Mouse (Mus musculus): ENCODE measurements around the gene Zbtb44. TPM values are rescaled to one million over a fixed set of nuclear protein-coding genes. Genes with fewer than 3 reads are reported as not detected.
A peak's percentile ranks its signal among the peaks of the same experiment; 100 is the strongest.

Gene Zbtb44
- polyA plus RNA-seq (2015; fragmentation: Nextera tagmentation; extraction: Ambion mirVana) = 7.1 and 7.6 TPM in 2 replicates

- Histone ChIP-seq H3K36me3 (ENCODE audit: control insufficient read depth, insufficient read depth, low read length) (no peaks in the 10 kb centered on the region), H3K27ac (ENCODE audit: low read length) (peak within 1 kb of the TSS; percentile 98), H3K4me2 (ENCODE audit: low read depth, low read length) (peak within 1 kb of the TSS; percentile 96), H3K9me3 (ENCODE audit: control insufficient read depth, low read length) (no peaks in the 10 kb centered on the region), H3K4me1 (replicated peaks; ENCODE audit: control insufficient read depth, insufficient read depth, low read length) (peaks cover 12% of the 10 kb centered on the region), H3K27me3 (ENCODE audit: control insufficient read depth, insufficient read depth, low read depth, low read length) (no peaks in the 10 kb centered on the region), H3K4me3 (ENCODE audit: low read length) (peak within 1 kb of the TSS; percentile 98), H3K9ac (ENCODE audit: low read length) (peak within 1 kb of the TSS; percentile 96)
- WGBS = under 1% methylated on average over 51 of the region's 79 CpGs
- ATAC-seq (ENCODE audit: low read depth) = peak; percentile 91
Measured at GRCm38 (mm10) chr9:31030532-31031413, at the start of gene Zbtb44. Zbtb44 (plus strand) TSS chr9:31030644.

GRCm38 (mm10) chr9:30985782-30986181, 44.7 kb upstream of the Zbtb44 start:
- Histone ChIP-seq H3K9me3 (ENCODE audit: control insufficient read depth, low read length) (no peaks in the 10 kb centered on the region), H3K27ac (ENCODE audit: low read length) (no peak overlapping the region), H3K27me3 (ENCODE audit: control insufficient read depth, insufficient read depth, low read depth, low read length) (no peaks in the 10 kb centered on the region), H3K36me3 (ENCODE audit: control insufficient read depth, insufficient read depth, low read length) (no peaks in the 10 kb centered on the region), H3K4me2 (ENCODE audit: low read depth, low read length) (no peak overlapping the region), H3K9ac (ENCODE audit: low read length) (no peak overlapping the region), H3K4me1 (replicated peaks; ENCODE audit: control insufficient read depth, insufficient read depth, low read length) (no peaks in the 10 kb centered on the region), H3K4me3 (ENCODE audit: low read length) (no peak overlapping the region)
- ATAC-seq (ENCODE audit: low read depth) = no peak
- WGBS = 50% methylated on average over 6 of the region's 6 CpGs

GRCm38 (mm10) chr9:30993106-30993505, 37.3 kb upstream of the Zbtb44 start:
- Histone ChIP-seq H3K27me3 (ENCODE audit: control insufficient read depth, insufficient read depth, low read depth, low read length) (no peaks in the 10 kb centered on the region), H3K9ac (ENCODE audit: low read length) (no peak overlapping the region), H3K4me1 (replicated peaks; ENCODE audit: control insufficient read depth, insufficient read depth, low read length) (no peaks in the 10 kb centered on the region), H3K27ac (ENCODE audit: low read length) (no peak overlapping the region), H3K4me3 (ENCODE audit: low read length) (no peak overlapping the region), H3K9me3 (ENCODE audit: control insufficient read depth, low read length) (no peaks in the 10 kb centered on the region), H3K4me2 (ENCODE audit: low read depth, low read length) (no peak overlapping the region), H3K36me3 (ENCODE audit: control insufficient read depth, insufficient read depth, low read length) (no peaks in the 10 kb centered on the region)
- 77% methylated on average over 5 of the region's 5 CpGs for WGBS
- ATAC-seq (ENCODE audit: low read depth) = no peak

GRCm38 (mm10) chr9:30996590-30997562, 33.6 kb upstream of the Zbtb44 start:
- Histone ChIP-seq H3K4me2 (ENCODE audit: low read depth, low read length) (no peak overlapping the region), H3K27ac (ENCODE audit: low read length) (no peak overlapping the region), H3K4me3 (ENCODE audit: low read length) (no peak overlapping the region), H3K27me3 (ENCODE audit: control insufficient read depth, insufficient read depth, low read depth, low read length) (no peaks in the 10 kb centered on the region), H3K9ac (ENCODE audit: low read length) (no peak overlapping the region), H3K4me1 (replicated peaks; ENCODE audit: control insufficient read depth, insufficient read depth, low read length) (no peaks in the 10 kb centered on the region), H3K36me3 (ENCODE audit: control insufficient read depth, insufficient read depth, low read length) (no peaks in the 10 kb centered on the region), H3K9me3 (ENCODE audit: control insufficient read depth, low read length) (no peaks in the 10 kb centered on the region)
- 57% methylated on average over 12 of the region's 12 CpGs for WGBS
- no peak; the same call in 1 of the 2 replicates for ATAC-seq (ENCODE audit: low read depth)

- H3K4me2 ChIP-seq (ENCODE audit: low read depth, low read length) = no peak overlapping the region
- H3K4me1 ChIP-seq (replicated peaks; ENCODE audit: control insufficient read depth, insufficient read depth, low read length) = no peaks in the 10 kb centered on the region
- H3K9me3 ChIP-seq (ENCODE audit: control insufficient read depth, low read length) = no peaks in the 10 kb centered on the region
- H3K36me3 ChIP-seq (ENCODE audit: control insufficient read depth, insufficient read depth, low read length) = no peaks in the 10 kb centered on the region
- H3K9ac ChIP-seq (ENCODE audit: low read length) = no peak overlapping the region
- no peak for ATAC-seq (ENCODE audit: low read depth)
- 77% methylated on average over 10 of the region's 10 CpGs for WGBS
- no peaks in the 10 kb centered on the region for H3K27me3 ChIP-seq (ENCODE audit: control insufficient read depth, insufficient read depth, low read depth, low read length)
- no peak overlapping the region for H3K27ac ChIP-seq (ENCODE audit: low read length)
- no peak overlapping the region for H3K4me3 ChIP-seq (ENCODE audit: low read length)
Measured at GRCm38 (mm10) chr9:31000641-31001040, 29.8 kb upstream of the Zbtb44 start.

GRCm38 (mm10) chr9:31002528-31002927, 27.9 kb upstream of the Zbtb44 start:
- Histone ChIP-seq H3K27me3 (ENCODE audit: control insufficient read depth, insufficient read depth, low read depth, low read length) (no peaks in the 10 kb centered on the region), H3K4me1 (replicated peaks; ENCODE audit: control insufficient read depth, insufficient read depth, low read length) (no peaks in the 10 kb centered on the region), H3K4me2 (ENCODE audit: low read depth, low read length) (no peak overlapping the region), H3K9ac (ENCODE audit: low read length) (no peak overlapping the region), H3K36me3 (ENCODE audit: control insufficient read depth, insufficient read depth, low read length) (no peaks in the 10 kb centered on the region), H3K27ac (ENCODE audit: low read length) (no peak overlapping the region), H3K4me3 (ENCODE audit: low read length) (no peak overlapping the region), H3K9me3 (ENCODE audit: control insufficient read depth, low read length) (no peaks in the 10 kb centered on the region)
- no peak for ATAC-seq (ENCODE audit: low read depth)
- 62% methylated on average over 4 of the region's 4 CpGs for WGBS

GRCm38 (mm10) chr9:31009334-31009733, 21.1 kb upstream of the Zbtb44 start:
- H3K27ac ChIP-seq (ENCODE audit: low read length) = no peak overlapping the region
- no peak for ATAC-seq (ENCODE audit: low read depth)
- H3K9me3 ChIP-seq (ENCODE audit: control insufficient read depth, low read length) = no peaks in the 10 kb centered on the region
- no peaks in the 10 kb centered on the region for H3K27me3 ChIP-seq (ENCODE audit: control insufficient read depth, insufficient read depth, low read depth, low read length)
- no peaks in the 10 kb centered on the region; the same call in 1 of the 2 replicates for H3K4me1 ChIP-seq (replicated peaks; ENCODE audit: control insufficient read depth, insufficient read depth, low read length)
- H3K4me3 ChIP-seq (ENCODE audit: low read length) = no peak overlapping the region
- H3K4me2 ChIP-seq (ENCODE audit: low read depth, low read length) = no peak overlapping the region
- no peak overlapping the region for H3K9ac ChIP-seq (ENCODE audit: low read length)
- no peaks in the 10 kb centered on the region for H3K36me3 ChIP-seq (ENCODE audit: control insufficient read depth, insufficient read depth, low read length)
- 83% methylated on average over 2 of the region's 2 CpGs for WGBS

- 88% methylated on average over 3 of the region's 3 CpGs for WGBS
- H3K9me3 ChIP-seq (ENCODE audit: control insufficient read depth, low read length) = no peaks in the 10 kb centered on the region
- peak overlapping the region; percentile 7; the same call in 1 of the 2 replicates for H3K27ac ChIP-seq (ENCODE audit: low read length)
- H3K4me2 ChIP-seq (ENCODE audit: low read depth, low read length) = no peak overlapping the region
- H3K4me3 ChIP-seq (ENCODE audit: low read length) = no peak overlapping the region
- H3K4me1 ChIP-seq (replicated peaks; ENCODE audit: control insufficient read depth, insufficient read depth, low read length) = no peaks in the 10 kb centered on the region; the same call in 1 of the 2 replicates
- no peak overlapping the region for H3K9ac ChIP-seq (ENCODE audit: low read length)
- no peaks in the 10 kb centered on the region for H3K27me3 ChIP-seq (ENCODE audit: control insufficient read depth, insufficient read depth, low read depth, low read length)
- H3K36me3 ChIP-seq (ENCODE audit: control insufficient read depth, insufficient read depth, low read length) = no peaks in the 10 kb centered on the region
- no peak for ATAC-seq (ENCODE audit: low read depth)
Measured at GRCm38 (mm10) chr9:31010040-31010439, 20.4 kb upstream of the Zbtb44 start.

GRCm38 (mm10) chr9:31010749-31011148, 19.7 kb upstream of the Zbtb44 start:
- no peaks in the 10 kb centered on the region for H3K27me3 ChIP-seq (ENCODE audit: control insufficient read depth, insufficient read depth, low read depth, low read length)
- H3K9ac ChIP-seq (ENCODE audit: low read length) = no peak overlapping the region
- H3K9me3 ChIP-seq (ENCODE audit: control insufficient read depth, low read length) = no peaks in the 10 kb centered on the region
- no peaks in the 10 kb centered on the region; the same call in 1 of the 2 replicates for H3K4me1 ChIP-seq (replicated peaks; ENCODE audit: control insufficient read depth, insufficient read depth, low read length)
- H3K4me2 ChIP-seq (ENCODE audit: low read depth, low read length) = no peak overlapping the region
- H3K36me3 ChIP-seq (ENCODE audit: control insufficient read depth, insufficient read depth, low read length) = no peaks in the 10 kb centered on the region
- 28% methylated on average over 3 of the region's 3 CpGs for WGBS
- peak; percentile 57; the same call in 1 of the 2 replicates for ATAC-seq (ENCODE audit: low read depth)
- H3K4me3 ChIP-seq (ENCODE audit: low read length) = no peak overlapping the region
- H3K27ac ChIP-seq (ENCODE audit: low read length) = no peak overlapping the region
